Mouse (Mus musculus) heart, postnatal 10 days (tissue): ENCODE measurements at regions not wholly inside any gene's neighbourhood (a gene's known extent, or its start where the extent isn't known, plus 50 kb on each side); places are given as distances from the start of the nearest gene placed in this dataset.

ENCODE experiments used
- DNase-seq, 2 experiments: peaks; one replicate each; pipeline ENCODE4 v3.0.0; 2021
- intact Hi-C: fragments of 180-260 bp; cut with DNase I; formaldehyde crosslinking; loops from one replicate; pipeline ENCODE4 v1.15.1; 2025

DNA sequence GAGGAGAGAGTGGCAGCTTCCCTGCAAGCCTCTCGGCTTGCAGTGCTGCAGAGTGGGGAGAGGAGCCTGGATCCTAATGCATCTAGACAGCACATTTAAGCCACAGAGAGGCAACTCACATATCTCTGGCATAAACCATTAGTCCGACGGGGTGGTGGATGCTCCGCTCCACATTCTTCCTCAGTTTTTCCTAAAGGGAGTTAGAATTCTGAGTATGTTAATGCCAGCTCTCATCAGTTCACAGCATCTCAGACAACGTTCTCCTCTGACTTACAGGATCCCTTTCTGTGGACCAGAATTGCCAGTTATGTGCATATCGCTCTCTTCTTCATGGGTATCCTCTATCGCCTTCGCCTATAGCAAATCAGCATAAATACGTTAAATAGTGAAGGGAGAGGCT, 313.4 kb downstream of the Med10 start:
- intact Hi-C loops, result no loop called here
- no peak for DNase-seq

DNA sequence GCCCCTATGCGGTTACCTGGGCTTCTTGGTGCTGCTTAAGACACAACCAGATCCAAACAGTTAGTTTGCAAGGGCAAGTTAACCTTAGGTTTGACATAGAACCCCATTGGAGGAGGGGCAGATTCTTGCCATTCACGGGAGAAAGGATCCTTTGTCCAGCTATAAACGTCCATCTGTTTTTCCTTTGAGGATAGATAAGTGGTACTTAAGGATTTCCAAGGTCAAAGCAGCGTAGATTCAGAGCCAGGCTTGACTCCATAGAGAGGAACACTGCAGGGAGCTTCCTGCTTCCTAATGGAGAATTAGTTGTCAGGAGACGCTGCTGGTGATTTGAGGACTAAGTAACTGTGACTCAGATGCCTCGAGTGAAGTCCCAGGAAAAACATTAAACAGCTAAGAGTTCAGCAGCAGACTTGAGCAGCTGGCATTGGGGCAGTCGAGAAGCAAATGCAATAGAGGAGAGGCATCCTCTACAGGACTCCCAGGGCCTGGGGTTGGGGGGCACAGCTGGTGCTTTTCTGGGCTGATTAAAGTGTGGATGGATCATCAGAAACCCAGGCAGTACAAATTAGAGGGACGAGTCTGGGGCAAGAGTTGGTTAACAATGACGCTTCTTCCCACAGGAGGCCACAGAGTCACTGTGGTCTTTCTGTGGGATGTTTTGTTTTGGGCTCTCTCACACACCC, 322.8 kb downstream of the Med10 start:
- intact Hi-C loops, result no loop called here
- DNase-seq, result no peak

DNA sequence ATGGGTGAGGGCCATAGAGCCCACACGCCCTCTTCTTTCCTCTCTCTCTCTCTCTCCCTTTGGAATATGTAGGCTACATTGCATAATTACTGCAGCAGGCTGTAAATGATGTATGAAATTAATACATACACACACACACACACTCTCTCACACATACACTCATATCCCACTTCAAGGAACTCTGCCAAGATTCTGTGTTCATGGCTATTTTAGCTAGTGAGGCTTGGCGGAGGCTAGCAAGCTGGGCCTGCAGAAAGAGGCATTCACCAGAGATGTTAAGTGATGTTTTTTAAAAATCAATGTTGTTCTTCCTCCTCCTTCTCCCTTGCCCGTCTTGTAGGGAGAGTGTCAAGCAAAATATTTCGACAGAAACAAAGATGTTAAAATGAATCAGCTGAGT, 325.1 kb downstream of the Med10 start:
- intact Hi-C loops, result no loop called here
- DNase-seq, result no peak

DNA sequence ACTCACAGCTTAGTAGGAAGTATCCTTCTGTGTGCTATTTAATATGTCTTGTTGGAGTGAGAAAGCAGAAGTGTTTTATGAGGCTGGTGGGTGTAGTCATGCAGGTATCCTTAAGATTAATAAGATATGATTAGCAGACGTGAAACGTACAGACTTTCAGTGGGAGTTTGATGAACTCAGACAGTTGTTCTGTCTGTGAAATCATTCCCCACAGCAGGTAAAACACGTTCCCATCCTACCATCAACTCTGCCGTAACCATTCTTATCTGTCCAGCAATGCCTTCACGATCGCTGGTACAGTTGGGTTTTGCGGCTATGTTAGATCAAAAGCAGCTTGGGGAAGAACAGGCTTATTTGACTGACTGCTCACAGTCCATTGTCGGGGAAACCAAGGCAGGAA, 332.3 kb downstream of the Med10 start:
- no peak for DNase-seq
- intact Hi-C loops, result no loop called here

DNA sequence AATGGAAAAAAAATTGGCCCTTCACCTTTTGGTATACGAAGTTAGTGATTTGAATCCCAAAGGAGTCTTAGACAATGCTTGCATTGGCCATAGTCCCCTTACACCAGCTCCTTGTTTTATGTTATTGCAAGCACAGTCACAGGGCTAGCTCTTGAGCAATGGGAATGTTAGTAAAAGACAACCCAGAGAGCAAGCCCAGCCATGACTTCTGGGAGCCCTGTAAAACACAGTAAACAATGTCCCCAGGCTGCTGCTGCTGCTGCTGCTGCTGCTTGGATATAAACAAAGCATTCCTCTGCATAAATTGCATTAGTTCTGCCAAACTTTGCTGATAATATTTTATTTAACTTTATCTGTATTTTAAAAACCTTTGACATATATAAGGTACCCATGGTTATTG, 334.0 kb downstream of the Med10 start:
- no peak for DNase-seq
- intact Hi-C loops, result no loop called here

DNA sequence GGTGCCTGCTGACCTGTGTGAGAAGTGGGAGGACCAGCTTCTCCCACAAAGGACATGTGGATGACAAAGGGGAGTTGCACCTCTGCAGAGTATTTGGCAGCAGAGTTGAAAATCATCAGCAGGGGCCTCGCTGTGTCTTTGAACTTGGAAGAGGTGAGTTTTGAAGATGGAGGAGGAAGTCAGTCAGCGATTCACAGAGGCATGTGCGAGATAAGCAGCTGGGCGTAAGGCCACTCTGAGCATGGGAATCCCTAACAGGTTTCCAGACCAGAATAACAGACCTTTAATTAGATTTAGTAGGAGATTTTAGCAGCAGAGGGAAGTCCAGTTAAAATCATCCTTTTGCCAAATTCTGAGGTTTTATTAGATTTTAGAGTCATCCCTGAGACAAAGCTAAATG, 342.3 kb downstream of the Med10 start:
- no peak for DNase-seq
- intact Hi-C loops, result no loop called here

DNA sequence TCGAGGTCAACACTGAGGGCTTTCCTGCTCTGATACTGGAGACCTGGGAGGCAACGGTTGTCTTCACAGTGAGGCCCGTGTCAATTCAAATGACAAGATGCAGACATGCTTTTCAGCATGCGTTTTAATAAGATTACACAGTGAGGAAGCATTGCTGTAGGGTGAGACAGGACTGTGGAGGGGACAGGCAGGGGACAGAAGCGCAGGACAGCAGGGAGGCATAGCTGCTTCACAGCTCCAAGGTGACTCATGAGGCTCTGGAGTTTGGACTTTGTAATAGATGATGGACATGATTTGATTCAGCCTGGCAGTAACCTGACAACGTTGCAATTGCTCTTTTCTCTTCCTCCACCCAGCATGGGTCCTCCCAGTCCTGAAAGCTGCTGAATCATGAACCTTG, 343.3 kb downstream of the Med10 start:
- intact Hi-C loops, result no loop called here
- DNase-seq, result no peak

DNA sequence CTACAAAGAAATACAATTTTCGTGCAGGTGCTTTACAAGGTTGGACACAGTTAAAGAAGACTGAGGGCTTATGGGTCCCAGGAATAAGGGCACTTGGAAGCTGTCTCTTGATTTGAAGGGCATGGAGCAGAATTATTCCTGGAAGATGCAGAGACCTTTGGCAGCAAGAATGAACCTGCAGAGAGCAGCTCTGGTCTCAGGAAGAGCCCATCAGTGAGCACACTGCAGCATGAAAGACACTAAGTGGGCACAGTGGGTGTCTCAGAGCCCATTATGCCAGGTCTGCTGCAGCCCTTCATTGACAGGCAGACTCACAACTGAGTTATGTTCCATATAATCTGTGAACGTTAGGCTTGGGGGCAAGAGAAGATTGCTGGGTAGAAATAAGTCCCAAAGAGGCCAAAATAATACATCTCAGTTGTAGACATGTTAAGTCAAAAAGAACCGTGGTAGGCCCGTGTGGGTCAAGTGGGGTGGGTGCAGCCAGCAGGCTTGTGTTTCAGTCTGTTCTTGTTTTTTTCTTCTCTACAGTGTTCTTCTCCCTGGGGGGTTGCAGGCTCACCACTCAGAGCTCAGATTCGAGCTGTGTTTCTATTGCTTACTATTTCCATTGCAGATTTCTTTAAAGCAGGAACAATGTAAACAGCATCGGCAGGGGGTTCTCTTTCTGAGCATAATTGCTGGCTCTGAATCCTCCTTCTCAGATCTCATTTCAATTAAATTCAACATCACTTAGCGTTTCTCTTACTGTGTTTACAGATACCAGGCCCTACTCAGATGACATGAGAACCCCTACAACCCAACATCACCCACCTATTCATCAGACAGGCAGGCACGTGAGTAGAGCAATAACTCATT, 347.1 kb downstream of the Med10 start:
- intact Hi-C loops, result no loop called here
- no peak for DNase-seq

DNA sequence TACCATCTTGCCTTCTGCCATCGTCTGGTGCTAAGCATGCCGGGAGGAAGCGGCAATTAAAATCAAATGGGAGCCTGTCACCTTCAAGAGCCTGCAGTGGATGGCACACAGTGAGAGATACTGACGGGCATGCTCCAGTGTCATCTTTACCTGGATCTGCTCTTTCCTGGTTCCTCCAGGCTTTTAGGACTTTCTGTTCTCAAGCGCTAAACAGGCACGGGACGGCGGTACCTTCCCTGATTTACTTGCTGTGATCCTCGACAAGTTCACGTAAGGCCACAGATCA, 347.6 kb downstream of the Med10 start:
- DNase-seq, result no peak
- intact Hi-C loops, result no loop called here

DNA sequence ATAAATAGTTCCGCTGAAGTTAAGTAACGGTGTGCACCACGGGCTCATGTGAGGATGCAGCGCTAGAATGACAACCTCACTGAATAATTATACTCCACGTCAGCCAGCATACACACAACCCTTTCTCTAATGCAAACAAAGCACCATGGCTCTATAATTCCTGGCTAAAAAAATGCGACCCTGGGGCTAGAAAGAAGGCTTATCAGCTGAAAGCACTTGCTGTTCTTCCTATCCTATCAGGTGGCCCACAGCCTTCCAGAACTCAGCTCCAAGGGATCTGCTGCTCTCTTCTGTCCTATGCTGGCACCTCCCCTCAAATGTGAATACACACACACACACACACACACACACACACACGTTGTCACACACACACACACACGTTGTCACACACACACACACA, 350.9 kb downstream of the Med10 start:
- intact Hi-C loops, result no loop called here
- no peak for DNase-seq

DNA sequence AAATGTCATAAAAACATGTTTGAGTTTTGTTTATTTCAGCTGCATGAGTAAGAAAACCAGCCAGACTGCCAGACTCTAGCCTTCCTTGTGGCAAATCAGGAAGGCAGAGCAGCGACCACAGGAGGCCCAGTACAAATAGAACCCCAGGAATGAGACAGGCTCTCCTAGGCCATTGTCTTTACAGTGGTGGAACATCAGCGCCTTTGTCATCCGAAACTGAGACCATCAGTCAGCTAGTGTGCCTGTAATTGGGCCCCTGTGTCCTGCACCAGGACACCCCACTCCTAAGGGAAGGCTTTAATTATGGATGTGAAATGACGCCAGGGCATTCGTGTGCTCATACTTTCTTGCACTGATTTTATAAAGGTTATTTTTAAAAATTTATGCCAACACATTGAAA, 353.4 kb downstream of the Med10 start:
- DNase-seq, result no peak
- intact Hi-C loops, result no loop called here

DNA sequence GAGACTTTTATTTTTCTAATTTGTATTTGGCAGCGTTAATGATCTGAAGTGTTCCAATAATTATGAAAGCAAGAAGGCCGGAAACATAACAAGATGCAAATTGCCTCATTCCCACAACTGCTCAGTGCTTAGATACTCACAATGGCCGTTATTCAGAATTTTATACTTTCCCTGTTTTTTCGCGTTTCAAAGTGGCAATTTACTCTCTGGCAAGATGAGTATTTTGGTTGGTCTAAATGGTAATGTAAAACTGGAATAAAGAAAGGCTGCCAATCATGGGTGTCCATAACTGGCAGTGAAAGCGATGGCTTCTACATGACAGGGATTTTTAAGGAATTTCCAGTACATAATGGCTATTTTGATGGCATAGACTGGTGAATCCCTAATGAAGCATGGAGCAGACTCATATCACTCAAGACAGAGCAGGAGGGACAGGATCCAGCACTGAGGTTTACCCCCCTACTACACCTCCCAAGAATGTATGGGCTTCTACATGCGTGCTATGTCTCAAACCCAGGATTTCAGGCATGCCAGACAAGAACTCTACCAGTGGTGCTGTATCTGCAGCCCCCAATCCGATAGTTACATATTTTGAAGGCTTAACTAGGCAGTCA, 354.9 kb downstream of the Med10 start:
- intact Hi-C loops, result no loop called here
- no peak for DNase-seq

DNA sequence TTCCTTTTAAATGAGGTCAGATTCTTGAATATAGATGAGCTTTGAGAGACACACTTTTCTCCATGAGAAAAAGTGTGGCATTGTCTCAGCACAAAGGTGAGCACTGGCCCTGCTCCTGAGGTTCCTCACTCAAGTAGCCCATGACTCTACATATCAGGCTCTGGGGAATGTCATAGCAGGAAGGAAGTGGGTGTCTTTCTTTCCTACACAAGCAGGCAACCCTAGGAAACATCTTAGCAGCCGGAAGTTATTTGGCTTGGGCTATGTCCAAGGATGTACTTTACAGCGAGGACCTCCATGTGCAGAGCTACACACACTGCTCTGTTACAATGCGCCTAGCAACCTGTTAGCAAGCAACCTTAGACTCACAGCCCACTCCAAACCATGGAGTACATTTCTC, 356.9 kb downstream of the Med10 start:
- intact Hi-C loops, result no loop called here
- peak in 1 of 2 experiments; percentile 1 for DNase-seq

DNA sequence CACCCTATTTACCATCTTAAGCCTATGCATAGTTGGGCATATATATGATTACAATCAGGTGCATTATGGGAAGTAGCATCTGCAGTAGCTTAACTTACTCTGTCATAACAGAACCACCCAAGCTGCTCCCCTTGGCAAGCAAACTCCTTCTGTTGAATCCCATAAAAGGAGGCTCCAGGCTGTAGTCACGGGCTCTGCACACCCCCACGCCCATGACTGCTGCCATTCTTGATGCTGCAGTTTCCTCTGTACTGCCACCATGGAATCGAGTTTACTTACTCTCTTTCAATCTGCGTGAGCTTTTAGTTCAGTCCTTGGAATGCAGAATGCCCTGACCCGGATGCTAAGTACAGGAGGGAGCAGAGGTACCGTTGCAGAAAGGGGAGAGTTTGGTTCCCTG, 357.4 kb downstream of the Med10 start:
- DNase-seq, result no peak
- intact Hi-C loops, result no loop called here

DNA sequence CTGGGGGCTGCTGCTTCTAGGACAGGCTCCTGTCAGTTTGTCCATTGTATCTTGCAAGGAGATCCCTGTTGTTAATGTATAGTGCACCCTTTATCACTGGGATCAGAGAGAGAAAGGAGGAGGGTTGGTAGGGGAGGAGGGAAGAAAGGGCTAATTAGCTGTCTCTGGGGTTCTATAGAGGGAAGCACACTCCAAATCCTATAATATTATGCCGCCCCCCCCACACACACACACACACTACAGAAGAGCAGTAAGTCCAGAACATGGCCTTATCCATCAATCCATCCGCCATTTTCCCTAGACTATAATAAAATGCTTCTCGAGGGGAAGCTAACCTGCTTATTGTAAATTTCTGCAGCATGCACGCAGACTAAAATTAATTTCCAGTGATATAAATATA, 359.9 kb downstream of the Med10 start:
- DNase-seq, result no peak
- intact Hi-C loops, result no loop called here

DNA sequence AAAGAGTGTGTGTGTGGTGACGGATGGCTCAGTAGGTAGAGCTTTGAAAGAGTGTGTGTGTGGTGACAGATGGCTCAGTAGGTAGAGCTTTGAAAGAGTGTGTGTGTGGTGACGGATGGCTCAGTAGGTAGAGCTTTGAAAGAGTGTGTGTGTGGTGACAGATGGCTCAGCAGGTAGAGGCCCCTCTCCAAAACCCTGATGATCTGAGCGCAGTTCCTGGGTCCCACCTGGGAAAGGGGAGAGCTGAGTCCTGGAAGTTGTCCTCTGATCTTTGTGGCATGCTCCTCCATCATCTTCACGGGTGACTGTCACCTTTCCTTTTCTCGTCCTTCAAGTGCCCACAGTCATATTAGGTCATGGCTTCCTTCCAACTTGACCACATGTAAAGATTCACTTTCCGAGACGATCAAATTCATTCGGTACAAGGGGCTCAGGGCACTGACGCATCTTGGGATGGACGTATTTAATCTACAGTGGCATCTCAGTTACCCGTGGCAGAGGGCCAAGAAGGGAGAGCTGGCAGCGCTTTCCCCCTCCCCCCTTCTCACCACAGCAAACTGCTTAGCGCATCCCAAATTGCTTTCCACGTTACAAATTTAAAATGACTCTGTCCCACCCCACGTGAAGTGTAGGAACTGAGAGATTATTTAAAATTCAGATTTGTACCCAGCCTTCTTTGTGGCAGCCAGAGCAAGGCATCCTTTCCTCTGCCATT, 363.5 kb downstream of the Med10 start:
- intact Hi-C loops, result no loop called here
- no peak for DNase-seq

DNA sequence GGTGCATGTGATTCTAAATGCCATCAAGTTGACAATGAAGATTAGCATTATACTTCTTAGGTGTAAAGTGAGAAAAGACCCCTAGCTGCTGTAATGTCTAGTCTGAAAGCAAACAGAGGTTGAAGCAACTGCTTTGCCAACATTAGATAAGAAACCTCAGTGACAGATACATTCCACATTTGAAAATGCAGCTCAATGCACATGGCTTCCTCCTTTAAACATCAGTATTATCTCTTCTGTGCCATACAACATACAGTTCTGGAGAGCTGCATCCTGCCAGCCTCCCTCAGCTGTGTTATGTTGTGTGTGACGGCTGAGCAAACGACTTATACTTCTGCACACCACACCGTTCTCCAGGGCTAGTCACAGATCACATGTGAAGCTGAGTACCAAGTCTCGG, 365.6 kb downstream of the Med10 start:
- intact Hi-C loops, result no loop called here
- DNase-seq, result no peak

DNA sequence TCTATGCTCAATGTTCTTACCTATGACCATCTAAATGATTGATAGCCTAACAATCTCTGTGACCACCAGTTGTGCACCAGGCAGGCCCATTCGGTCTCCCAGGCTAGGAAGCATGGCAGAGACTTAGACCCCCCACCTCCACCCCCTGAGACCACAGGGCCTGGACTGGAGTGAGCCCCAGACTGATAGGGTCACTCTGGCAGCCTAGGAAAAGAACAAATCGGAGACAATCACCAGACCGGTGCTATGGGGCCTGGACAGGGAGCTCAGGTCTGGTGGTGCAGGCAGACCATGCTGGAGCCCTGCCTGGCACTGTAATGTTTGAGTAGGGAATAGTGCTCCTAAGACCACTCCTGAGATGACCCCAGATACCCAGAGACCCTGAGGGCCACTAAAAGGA, 366.7 kb downstream of the Med10 start:
- intact Hi-C loops, result no loop called here
- DNase-seq, result no peak

DNA sequence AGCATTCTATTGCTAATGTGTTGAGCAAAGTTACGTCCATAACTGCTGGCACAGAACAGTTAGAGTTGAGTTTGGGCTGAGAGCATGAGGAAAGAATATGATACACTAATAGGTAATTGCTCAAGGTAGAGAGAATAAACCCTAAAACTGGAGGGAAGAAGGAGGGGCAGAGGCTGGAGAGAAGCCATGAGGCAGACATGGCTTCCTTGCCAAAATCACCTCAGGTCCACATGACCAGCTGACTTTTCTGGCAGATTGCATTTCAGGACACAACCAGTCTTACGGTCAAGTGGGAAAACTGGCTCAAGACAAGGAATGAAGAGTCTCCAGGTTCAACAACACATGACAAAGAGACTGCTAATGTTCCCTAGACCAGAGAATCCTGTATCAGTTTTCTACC, 374.9 kb downstream of the Med10 start:
- no peak for DNase-seq
- intact Hi-C loops, result no loop called here

DNA sequence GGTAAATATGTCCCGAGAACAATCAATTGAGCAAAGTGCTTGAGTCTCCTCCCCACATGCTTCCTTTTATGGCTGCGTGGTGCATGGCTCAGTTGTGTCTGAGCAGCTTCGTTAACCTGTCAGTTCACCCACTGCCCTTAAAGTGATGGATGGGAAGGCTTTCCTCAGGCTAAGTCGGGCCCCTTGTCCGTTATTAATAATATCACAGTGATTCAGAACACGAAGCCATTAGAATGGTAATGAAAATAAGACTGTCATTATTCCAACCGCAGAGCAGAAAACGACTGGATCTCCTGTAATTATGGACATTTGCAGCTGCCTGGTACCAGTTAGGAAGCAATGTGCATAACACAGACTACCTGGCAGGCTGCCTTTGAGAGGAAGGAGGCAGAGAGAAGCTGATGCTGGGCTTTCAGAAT, 375.9 kb downstream of the Med10 start:
- intact Hi-C loops, result no loop called here
- no peak for DNase-seq

DNA sequence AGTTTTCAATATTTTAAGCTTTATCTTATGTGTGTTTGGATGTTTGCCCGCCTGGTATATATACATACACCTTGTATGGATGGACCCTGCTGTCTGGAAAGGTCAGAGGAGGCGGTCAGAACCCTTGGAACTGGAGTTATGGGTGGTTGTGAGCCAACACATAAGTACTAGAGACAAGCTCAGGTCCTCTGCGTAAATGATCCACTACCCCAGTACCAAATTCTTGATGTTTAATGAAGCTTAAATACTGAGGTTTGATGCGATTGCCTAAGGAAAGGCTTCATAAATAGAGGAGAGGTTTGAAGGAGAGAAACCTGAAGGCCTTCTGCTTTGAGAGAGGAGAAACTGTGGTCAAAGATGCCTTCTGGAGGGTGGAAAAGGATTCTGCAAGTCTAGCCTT, 388.8 kb downstream of the Med10 start:
- no peak for DNase-seq
- intact Hi-C loops, result no loop called here
